Comparison of ENCODE assay signal across 9 mouse cellular contexts in the genomic region with DNA sequence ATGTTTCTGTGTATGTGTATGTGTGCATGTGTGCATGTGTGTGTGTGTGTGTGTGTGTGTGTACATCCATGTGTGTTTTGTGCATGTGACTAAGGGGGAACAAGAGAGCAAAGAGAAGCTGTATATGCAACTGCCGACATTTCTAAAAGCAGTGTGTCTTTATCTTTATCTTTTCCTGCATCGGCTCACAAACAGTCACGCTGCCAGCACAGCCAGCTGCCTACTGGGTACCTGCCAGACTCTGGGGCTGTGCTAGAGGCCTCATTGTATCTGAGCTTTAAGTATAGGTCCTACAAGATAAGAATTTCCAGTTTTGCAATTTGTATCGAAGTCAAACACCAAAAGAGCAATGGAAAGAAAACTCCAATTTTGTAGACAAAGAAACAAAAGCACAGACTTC. TPM values are rescaled to one million over a fixed set of nuclear protein-coding genes. Genes with fewer than 3 reads are reported as not detected.
DNase-seq lines count a peak whose midpoint lies in the region; ATAC-seq and TF ChIP-seq lines count a peak whose summit lies in the region.
"Had no signal": no experiment of that assay in that cellular context is flagged by ENCODE, and none has a peak within 500 bp of the region (broad histone marks: within the 10 kb centered on the region; RNA-seq: fewer than 3 reads in every experiment).

No protein-coding gene starts in this region.

- no peak for TF ChIP-seq CTCF in G1E (IDR thresholded peaks at IDR 0.05; ENCODE audit: low read depth, low read length)
- TF ChIP-seq CTCF in lung, postnatal 0 days (IDR thresholded peaks at IDR 0.05): no peak

- DNase-seq in gastrocnemius, postnatal 10 days: peak; percentile 18
- no peak for DNase-seq in gastrocnemius, adult 8-10 months (ENCODE audit: low spot score in 2 of 2)
- DNase-seq in G1E (ENCODE audit: low spot score): no peak
- peak; percentile 50 for DNase-seq in lung, postnatal 0 days (ENCODE audit: low spot score)
- DNase-seq in thymus, postnatal 25 days: peak; percentile 77
- DNase-seq in urinary bladder, postnatal 4 days (ENCODE audit: low spot score in 2 of 2): no peak
- DNase-seq in frontal cortex, postnatal 14 days (ENCODE audit: low spot score in 2 of 2): no peak

- peaks cover 54% of the 10 kb centered on the region for H3K36me3 ChIP-seq in G1E (replicated peaks)
- peaks cover 5% of the 10 kb centered on the region; the same call in 1 of the 2 replicates for H3K36me3 ChIP-seq in lung, postnatal 0 days (ENCODE audit: insufficient read depth, low read length)

- peak; percentile 74 for ATAC-seq in G1E (ENCODE audit: extremely low read depth, insufficient number of reproducible peaks, low FRiP score, poor library complexity, severe bottlenecking)
- 0 out of 2 replicates have a peak, but pooled peaks have one; percentile 23 for ATAC-seq in erythroid progenitor cell, adult 5-6 weeks (replicated peaks; ENCODE audit: low FRiP score, poor library complexity, severe bottlenecking)
- ATAC-seq in lung, postnatal 0 days: no peak

- H3K4me3 ChIP-seq in G1E (ENCODE audit: low read depth, low read length): no peak overlapping the region; the same call in 1 of the 2 replicates
- H3K4me3 ChIP-seq in lung, postnatal 0 days (ENCODE audit: low read depth, low read length): no peak overlapping the region
- H3K4me3 ChIP-seq: neural tube, embryonic 12.5 days had no signal

- H3K9me3 ChIP-seq in G1E (replicated peaks): no peaks in the 10 kb centered on the region
- H3K9me3 ChIP-seq in lung, postnatal 0 days (ENCODE audit: low read length): no peaks in the 10 kb centered on the region

- peak overlapping the region; percentile 14; the same call in 1 of the 2 replicates for H3K4me2 ChIP-seq in lung, postnatal 0 days (replicated peaks; ENCODE audit: low read depth, low read length)
- H3K4me2 ChIP-seq: neural tube, embryonic 12.5 days had no signal

- 0 out of 2 replicates have a peak overlapping the region, but pooled peaks have one; percentile 23 for H3K9ac ChIP-seq in lung, postnatal 0 days (replicated peaks; ENCODE audit: low read depth)
- H3K9ac ChIP-seq: neural tube, embryonic 12.5 days had no signal

- WGBS in lung, postnatal 0 days: 5% methylated on average over 4 of the region's 4 CpGs

- H3K27ac ChIP-seq in lung, postnatal 0 days (ENCODE audit: low read length): peak overlapping the region; percentile 91
- H3K27ac ChIP-seq: neural tube, embryonic 12.5 days had no signal

- no peaks in the 10 kb centered on the region for H3K27me3 ChIP-seq in G1E (ENCODE audit: insufficient read depth, low read length)
- no peaks in the 10 kb centered on the region for H3K27me3 ChIP-seq in lung, postnatal 0 days (replicated peaks; ENCODE audit: insufficient read depth, low read length)
- H3K27me3 ChIP-seq: neural tube, embryonic 12.5 days had no signal

- peaks cover 58% of the 10 kb centered on the region for H3K4me1 ChIP-seq in G1E (ENCODE audit: insufficient read depth, low read depth, low read length)
- H3K4me1 ChIP-seq in lung, postnatal 0 days (ENCODE audit: insufficient read depth, low read depth, low read length): peaks cover 30% of the 10 kb centered on the region
- H3K4me1 ChIP-seq: neural tube, embryonic 12.5 days had no signal

- TF ChIP-seq EP300 in lung, postnatal 0 days (IDR thresholded peaks at IDR 0.05): no peak

RNA-seq across cellular contexts. Expression of gene Scarb2, which starts 17.1 kb away (rescaled TPM):
- 10 to 100 TPM; 94.3 to 96.4 TPM for total RNA-seq in gastrocnemius, postnatal 10 days (2021)
- 10 to 100 TPM; 72.4 to 89.7 (median 80.3) TPM for total RNA-seq in gastrocnemius, adult 8-10 months (2022)
- total RNA-seq in G1E (2014; fragmentation: Nextera tagmentation): 31.8 and 32.6 TPM in 2 replicates
- 47.5 and 50.0 TPM in 2 replicates for total RNA-seq in G1E (2017)
- polyA plus RNA-seq in G1E (2012): 6.5 and 7.1 TPM in 2 replicates
- total RNA-seq in erythroid progenitor cell, adult 5-6 weeks (2015; ENCODE audit: low replicate concordance): 5.9 and 11.2 TPM in 2 replicates
- 9.8 and 13.3 TPM in 2 replicates for total RNA-seq in erythroid progenitor cell, adult 5-6 weeks (2017; ENCODE audit: low replicate concordance)
- 46.6 and 52.4 TPM in 2 replicates for polyA plus RNA-seq in lung, postnatal 0 days (2015; fragmentation: Nextera tagmentation; extraction: Ambion mirVana)

RNA-seq across cellular contexts. Expression of gene Nup54, which starts 54.5 kb away (rescaled TPM):
- 10 to 100 TPM; 12.0 to 16.2 TPM for total RNA-seq in gastrocnemius, postnatal 10 days (2021)
- total RNA-seq in gastrocnemius, adult 8-10 months (2022): 10 to 100 TPM in 3 of 4 experiments, 1 to 10 TPM in 1; 9.5 to 13.5 (median 10.8) TPM
- 97.6 and 119 TPM in 2 replicates for total RNA-seq in G1E (2014; fragmentation: Nextera tagmentation)
- 90.7 and 101 TPM in 2 replicates for total RNA-seq in G1E (2017)
- 19.8 and 34.0 TPM in 2 replicates for polyA plus RNA-seq in G1E (2012)
- total RNA-seq in erythroid progenitor cell, adult 5-6 weeks (2015; ENCODE audit: low replicate concordance): 22.3 and 32.3 TPM in 2 replicates
- total RNA-seq in erythroid progenitor cell, adult 5-6 weeks (2017; ENCODE audit: low replicate concordance): 16.3 and 19.8 TPM in 2 replicates
- 19.7 and 20.3 TPM in 2 replicates for polyA plus RNA-seq in lung, postnatal 0 days (2015; fragmentation: Nextera tagmentation; extraction: Ambion mirVana)

Comparison
In these comparisons a context has a peak if more than half of its experiments do, and no peak if none do; other contexts are left out.
1. DNase-seq: peak in gastrocnemius, postnatal 10 days (single experiment), lung, postnatal 0 days (single experiment) and thymus, postnatal 25 days (single experiment); none in gastrocnemius, adult 8-10 months (0 of 2), G1E (single experiment), urinary bladder, postnatal 4 days (0 of 2) and frontal cortex, postnatal 14 days (0 of 2).